Mouse (Mus musculus) urinary bladder, postnatal 4 days (tissue): ENCODE data around the gene Ifnk.

Experiments
- DNase-seq, 2 experiments: peaks; one replicate each; pipeline ENCODE4 v3.0.0; 2021 to 2022; ENCODE audit warnings: low spot score in 2 of 2

Gene Ifnk

GRCm38 (mm10) chr4:35151756-35152155 is at the start of gene Ifnk:
Gene Ifnk (plus strand): TSS chr4:35152056.
- DNase-seq: no peak

GRCm38 (mm10) chr4:35105115-35105773 is 46.6 kb upstream of the Ifnk start:
- no peak for DNase-seq

- no peak for DNase-seq
These were observed 39.4 kb upstream of the Ifnk start for GRCm38 (mm10) chr4:35112452-35112851.

GRCm38 (mm10) chr4:35113516-35114248 is 38.2 kb upstream of the Ifnk start:
- no peak for DNase-seq

- no peak for DNase-seq
These were observed 36.9 kb upstream of the Ifnk start for GRCm38 (mm10) chr4:35114950-35115349.

- no peak for DNase-seq
These were observed 35.9 kb upstream of the Ifnk start for GRCm38 (mm10) chr4:35115933-35116332.

GRCm38 (mm10) chr4:35117144-35117543 is 34.7 kb upstream of the Ifnk start:
- no peak for DNase-seq

- DNase-seq: no peak
These were observed 33.0 kb upstream of the Ifnk start for GRCm38 (mm10) chr4:35118851-35119250.

GRCm38 (mm10) chr4:35120159-35120558 is 31.7 kb upstream of the Ifnk start:
- DNase-seq: no peak

GRCm38 (mm10) chr4:35120575-35120974 is 31.3 kb upstream of the Ifnk start:
- DNase-seq: no peak

GRCm38 (mm10) chr4:35121060-35121459 is 30.8 kb upstream of the Ifnk start:
- no peak for DNase-seq

- DNase-seq: no peak
These were observed 28.8 kb upstream of the Ifnk start for GRCm38 (mm10) chr4:35123087-35123486.

- no peak for DNase-seq
These were observed 27.8 kb upstream of the Ifnk start for GRCm38 (mm10) chr4:35124027-35124426.

GRCm38 (mm10) chr4:35125299-35125777 is 26.5 kb upstream of the Ifnk start:
- DNase-seq: no peak

- no peak for DNase-seq
These were observed 25.1 kb upstream of the Ifnk start for GRCm38 (mm10) chr4:35126776-35127175.

- no peak for DNase-seq
These were observed 24.1 kb upstream of the Ifnk start for GRCm38 (mm10) chr4:35127759-35128158.

- no peak for DNase-seq
These were observed 21.4 kb upstream of the Ifnk start for GRCm38 (mm10) chr4:35130411-35130948.

GRCm38 (mm10) chr4:35131592-35131991 is 20.3 kb upstream of the Ifnk start:
- no peak for DNase-seq

GRCm38 (mm10) chr4:35133411-35133810 is 18.4 kb upstream of the Ifnk start:
- no peak for DNase-seq

- no peak for DNase-seq
These were observed 16.8 kb upstream of the Ifnk start for GRCm38 (mm10) chr4:35134846-35135611.

- DNase-seq: no peak
These were observed 16.1 kb upstream of the Ifnk start for GRCm38 (mm10) chr4:35135806-35136205.

- DNase-seq: no peak
These were observed 14.9 kb upstream of the Ifnk start for GRCm38 (mm10) chr4:35136996-35137395.
